Mouse (Mus musculus) lung, postnatal 0 days (tissue): Measurements from ENCODE around the gene Tbc1d2b. TPM values are rescaled to one million over a fixed set of nuclear protein-coding genes. Genes with fewer than 3 reads are reported as not detected.

Experiments
- ATAC-seq: fragments of 200-750 bp; cut with Nextera tagmentation; 2 replicates; pipeline ENCODE4 v1.8.0; 2017; ENCODE audit warnings: moderate library complexity
- DNase-seq: peaks from one replicate; pipeline ENCODE4 v3.0.0-alpha.2; 2016; ENCODE audit warnings: low spot score
- H3K27ac ChIP-seq: fragments of 300-500 bp; sonication (generic); 2 replicates; pipeline ENCODE4 v1.5.1; 2014; ENCODE audit warnings: antibody characterized with exemption, mild to moderate bottlenecking, low read length, mixed read lengths
- H3K27me3 ChIP-seq: fragments of 300-500 bp; sonication (generic); replicated peaks from 2 replicates; pipeline ENCODE4 v1.6.1; 2014; ENCODE audit warnings: low read length, mixed read lengths; ENCODE audit not compliant: insufficient read depth
- H3K36me3 ChIP-seq: fragments of 300-500 bp; sonication (generic); 2 replicates; pipeline ENCODE4 v1.6.1; 2014; ENCODE audit warnings: low read length, mixed read lengths; ENCODE audit not compliant: insufficient read depth
- H3K4me1 ChIP-seq: fragments of 300-500 bp; sonication (generic); 2 replicates; pipeline ENCODE4 v1.6.1; 2014; ENCODE audit warnings: antibody characterized with exemption, low read depth, low read length, mixed read lengths; ENCODE audit not compliant: insufficient read depth
- H3K4me2 ChIP-seq: fragments of 300-500 bp; sonication (generic); replicated peaks from 2 replicates; pipeline ENCODE4 v1.6.1; 2014; ENCODE audit warnings: low read depth, mild to moderate bottlenecking, low read length, moderate library complexity, mixed read lengths
- H3K4me3 ChIP-seq: fragments of 300-500 bp; sonication (generic); 2 replicates; pipeline ENCODE4 v1.5.1; 2014; ENCODE audit warnings: low read depth, low read length
- H3K9ac ChIP-seq: fragments of 300-500 bp; sonication (generic); replicated peaks from 2 replicates; pipeline ENCODE4 v1.6.1; 2014; ENCODE audit warnings: low read depth, mild to moderate bottlenecking
- H3K9me3 ChIP-seq: fragments of 300-500 bp; sonication (generic); 2 replicates; pipeline ENCODE4 v1.6.1; 2016; ENCODE audit warnings: low read length, mixed read lengths
- CTCF ChIP-seq: IDR thresholded peaks from 2 replicates; pipeline ENCODE4 v1.5.1; 2016; ENCODE audit warnings: antibody characterized with exemption, mild to moderate bottlenecking
- EP300 ChIP-seq: IDR thresholded peaks from 2 replicates; pipeline ENCODE4 v1.6.1; 2016; ENCODE audit warnings: antibody characterized with exemption, mild to moderate bottlenecking, control low read depth
- WGBS: fragments of 180-500 bp; shearing (Covaris S2); extraction: QIAGEN DNeasy Blood & Tissue Kit; methylation state at CpG from one replicate; pipeline ENCODE4 v1.1.7; 2014; 5-methylcytosine and 5-hydroxymethylcytosine counted together
- polyA plus RNA-seq: library from polyadenylated mRNA; unstranded; fragments of >200 nt; fragmentation: Nextera tagmentation; extraction: Ambion mirVana; gene quantifications from 2 replicates; pipeline ENCODE4 v1.2.1, GENCODE M21; 2015

Tbc1d2b gene
- polyA plus RNA-seq, 1 experiment from 2014 or later: 9.5 TPM

GRCm38 (mm10) chr9:90301081-90301688 lies 30.6 kb upstream of the Tbc1d2b start:
- no peak overlapping the region for H3K4me2 ChIP-seq

GRCm38 (mm10) chr9:90297637-90298036 lies 27.0 kb upstream of the Tbc1d2b start:
- no peaks in the 10 kb centered on the region for H3K9me3 ChIP-seq
- TF ChIP-seq EP300: no peak
- no peak for TF ChIP-seq CTCF
- 40% methylated on average over 1 of the region's 1 CpGs for WGBS
- no peak overlapping the region for H3K9ac ChIP-seq
- no peak for ATAC-seq
- no peaks in the 10 kb centered on the region for H3K27me3 ChIP-seq
- H3K4me3 ChIP-seq: no peak overlapping the region
- H3K27ac ChIP-seq: no peak overlapping the region
- H3K4me2 ChIP-seq: no peak overlapping the region
- DNase-seq: no peak
- H3K36me3 ChIP-seq: no peaks in the 10 kb centered on the region
- H3K4me1 ChIP-seq: no peaks in the 10 kb centered on the region

More at GRCm38 (mm10) chr9:90301081-90301688, 30.6 kb upstream of the Tbc1d2b start:
- Histone ChIP-seq H3K4me3 (no peak overlapping the region), H3K9ac (no peak overlapping the region), H3K36me3 (no peaks in the 10 kb centered on the region), H3K27ac (no peak overlapping the region), H3K27me3 (no peaks in the 10 kb centered on the region), H3K9me3 (no peaks in the 10 kb centered on the region), H3K4me1 (no peaks in the 10 kb centered on the region)
- 53% methylated on average over 4 of the region's 4 CpGs for WGBS
- no peak for ATAC-seq
- DNase-seq: no peak
- TF ChIP-seq CTCF: no peak
- no peak for TF ChIP-seq EP300

- 56% methylated on average over 3 of the region's 3 CpGs for WGBS
- H3K4me1 ChIP-seq: no peaks in the 10 kb centered on the region
- no peaks in the 10 kb centered on the region for H3K9me3 ChIP-seq
- no peaks in the 10 kb centered on the region for H3K36me3 ChIP-seq
- ATAC-seq: no peak
- H3K4me3 ChIP-seq: no peak overlapping the region
- no peak overlapping the region for H3K4me2 ChIP-seq
- no peak for DNase-seq
- TF ChIP-seq CTCF (no peak), EP300 (no peak)
- H3K27me3 ChIP-seq: no peaks in the 10 kb centered on the region
- H3K27ac ChIP-seq: no peak overlapping the region
- no peak overlapping the region for H3K9ac ChIP-seq
Observed at GRCm38 (mm10) chr9:90293641-90294398, 23.2 kb upstream of the Tbc1d2b start.

GRCm38 (mm10) chr9:90278397-90278796 lies 7.8 kb upstream of the Tbc1d2b start:
- Histone ChIP-seq H3K4me3 (no peak overlapping the region), H3K27me3 (no peaks in the 10 kb centered on the region), H3K4me2 (no peak overlapping the region), H3K36me3 (no peaks in the 10 kb centered on the region), H3K9ac (no peak overlapping the region), H3K4me1 (peaks cover 9% of the 10 kb centered on the region; the same call in 1 of the 2 replicates), H3K27ac (no peak overlapping the region), H3K9me3 (no peaks in the 10 kb centered on the region)
- WGBS: 74% methylated on average over 3 of the region's 3 CpGs
- ATAC-seq (no peak), DNase-seq (no peak)
- TF ChIP-seq CTCF (no peak), EP300 (no peak)

DNA sequence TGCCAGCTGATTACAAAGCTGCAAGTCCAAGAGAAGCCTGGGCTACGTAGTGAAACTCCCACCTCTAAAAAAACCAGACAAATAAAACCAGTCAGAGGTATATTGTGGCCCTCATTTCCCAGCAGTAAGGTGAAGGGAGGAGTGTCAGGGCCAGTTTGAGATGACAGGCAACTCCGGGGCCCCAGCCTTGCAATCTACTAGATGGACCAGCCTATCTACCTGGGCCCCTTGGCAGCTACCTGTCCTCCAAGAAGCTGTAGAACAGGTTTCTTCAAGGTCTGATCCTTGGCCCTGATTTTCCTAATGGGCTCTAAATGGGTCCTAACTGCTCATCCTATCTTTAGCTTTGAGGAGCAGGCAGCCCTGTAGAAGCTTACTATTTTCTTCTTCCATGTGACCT lies 7.3 kb upstream of the Tbc1d2b start:
- DNase-seq (no peak), ATAC-seq (no peak)
- peaks cover 9% of the 10 kb centered on the region; the same call in 1 of the 2 replicates for H3K4me1 ChIP-seq
- H3K9ac ChIP-seq: no peak overlapping the region
- no peaks in the 10 kb centered on the region for H3K27me3 ChIP-seq
- H3K9me3 ChIP-seq: no peaks in the 10 kb centered on the region
- no peaks in the 10 kb centered on the region for H3K36me3 ChIP-seq
- no peak overlapping the region for H3K4me2 ChIP-seq
- H3K4me3 ChIP-seq: no peak overlapping the region
- WGBS: 53% methylated on average over 2 of the region's 2 CpGs
- H3K27ac ChIP-seq: no peak overlapping the region
- TF ChIP-seq EP300 (no peak), CTCF (no peak)

- ATAC-seq (no peak), DNase-seq (no peak)
- Histone ChIP-seq H3K36me3 (no peaks in the 10 kb centered on the region), H3K9ac (no peak overlapping the region), H3K4me3 (no peak overlapping the region), H3K9me3 (no peaks in the 10 kb centered on the region), H3K27ac (no peak overlapping the region), H3K4me1 (peaks cover 15% of the 10 kb centered on the region; the same call in 1 of the 2 replicates), H3K4me2 (no peak overlapping the region), H3K27me3 (no peaks in the 10 kb centered on the region)
- 71% methylated on average over 1 of the region's 1 CpGs for WGBS
- no peak for TF ChIP-seq EP300
- TF ChIP-seq CTCF: no peak
Observed at GRCm38 (mm10) chr9:90276779-90277178, 6.2 kb upstream of the Tbc1d2b start.
